Mouse (Mus musculus) hindbrain, embryonic 16.5 days (tissue): ENCODE measurements at regions not wholly inside any gene's neighbourhood (a gene's known extent, or its start where the extent isn't known, plus 50 kb on each side); places are given as distances from the start of the nearest gene placed in this dataset.

Experiments used
- ATAC-seq: fragments of 200-750 bp; cut with Nextera tagmentation; 2 replicates; pipeline ENCODE4 v1.8.0; 2017; ENCODE audit warnings: moderate TSS enrichment, moderate library complexity
- H3K27ac ChIP-seq: fragments of 300-500 bp; sonication (generic); 2 replicates; pipeline ENCODE4 v1.5.1; 2014; ENCODE audit warnings: low read depth, mild to moderate bottlenecking, control low read depth, low read length, moderate library complexity
- H3K27me3 ChIP-seq: fragments of 300-500 bp; sonication (generic); replicated peaks from 2 replicates; pipeline ENCODE4 v1.6.1; 2014; ENCODE audit warnings: low read length; ENCODE audit not compliant: control insufficient read depth, insufficient read depth
- H3K36me3 ChIP-seq: fragments of 300-500 bp; sonication (generic); 2 replicates; pipeline ENCODE4 v1.6.1; 2014; ENCODE audit warnings: mild to moderate bottlenecking, low read length, moderate library complexity, mixed read lengths; ENCODE audit not compliant: control insufficient read depth, insufficient read depth
- H3K4me1 ChIP-seq: fragments of 300-500 bp; sonication (generic); 2 replicates; pipeline ENCODE4 v1.6.1; 2014; ENCODE audit warnings: low read depth, low read length; ENCODE audit not compliant: control insufficient read depth, insufficient read depth
- H3K4me2 ChIP-seq: fragments of 300-500 bp; sonication (generic); 2 replicates; pipeline ENCODE4 v1.6.1; 2014; ENCODE audit warnings: mild to moderate bottlenecking, low read length, control low read depth, moderate library complexity
- H3K4me3 ChIP-seq: fragments of 300-500 bp; sonication (generic); 2 replicates; pipeline ENCODE4 v1.5.1; 2014; ENCODE audit warnings: mild to moderate bottlenecking, low read length, control low read depth, moderate library complexity
- H3K9ac ChIP-seq: fragments of 300-500 bp; sonication (generic); 2 replicates; pipeline ENCODE4 v1.6.1; 2014; ENCODE audit warnings: low read depth, mild to moderate bottlenecking, control low read depth, low read length, moderate library complexity
- H3K9me3 ChIP-seq: fragments of 300-500 bp; sonication (generic); 2 replicates; pipeline ENCODE4 v1.6.1; 2014; ENCODE audit warnings: mild to moderate bottlenecking, low read length, moderate library complexity; ENCODE audit not compliant: control insufficient read depth
- WGBS: fragments of 180-500 bp; shearing (Covaris S2); extraction: QIAGEN DNeasy Blood & Tissue Kit; methylation state at CpG from one replicate; pipeline ENCODE4 v1.1.7; 2014; 5-methylcytosine and 5-hydroxymethylcytosine counted together

DNA sequence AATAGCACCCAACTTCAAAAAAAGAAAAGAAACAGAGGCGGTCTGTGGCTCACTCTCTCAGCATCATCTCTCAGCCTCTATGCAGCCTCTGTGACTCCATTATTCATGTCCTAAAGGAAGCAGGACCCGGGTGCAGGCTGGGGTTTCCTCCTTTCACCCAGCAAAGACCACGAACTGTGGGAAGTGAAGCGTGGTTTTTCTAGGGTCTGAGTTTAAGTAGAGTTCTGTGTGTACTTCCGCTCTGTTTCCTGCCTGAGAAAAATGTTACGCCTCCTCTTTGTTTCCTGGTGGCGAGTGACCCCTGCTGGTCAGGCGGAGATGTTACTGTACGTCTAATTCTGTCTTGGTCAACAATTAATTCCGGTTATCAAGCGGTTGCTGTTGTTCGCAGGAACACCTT lies 366.9 kb downstream of the Rapgef2 start:
- Histone ChIP-seq H3K27me3 (no peaks in the 10 kb centered on the region), H3K4me3 (peak overlapping the region; percentile 26), H3K4me1 (no peaks in the 10 kb centered on the region), H3K9ac (peak overlapping the region; percentile 50), H3K27ac (no peak overlapping the region), H3K4me2 (peak overlapping the region; percentile 57), H3K9me3 (no peaks in the 10 kb centered on the region), H3K36me3 (no peaks in the 10 kb centered on the region)
- ATAC-seq = peak; percentile 88
- 13% methylated on average over 12 of the region's 12 CpGs for WGBS

- WGBS = 40% methylated on average over 1 of the region's 1 CpGs
- Histone ChIP-seq H3K36me3 (no peaks in the 10 kb centered on the region), H3K4me2 (no peak overlapping the region), H3K9me3 (no peaks in the 10 kb centered on the region), H3K9ac (no peak overlapping the region), H3K27ac (no peak overlapping the region), H3K4me1 (no peaks in the 10 kb centered on the region; the same call in 1 of the 2 replicates), H3K27me3 (no peaks in the 10 kb centered on the region), H3K4me3 (no peak overlapping the region)
- peak; percentile 38; the same call in 1 of the 2 replicates for ATAC-seq
Observed at GRCm38 (mm10) chr3:78908196-78908844, 378.0 kb downstream of the Rapgef2 start.

DNA sequence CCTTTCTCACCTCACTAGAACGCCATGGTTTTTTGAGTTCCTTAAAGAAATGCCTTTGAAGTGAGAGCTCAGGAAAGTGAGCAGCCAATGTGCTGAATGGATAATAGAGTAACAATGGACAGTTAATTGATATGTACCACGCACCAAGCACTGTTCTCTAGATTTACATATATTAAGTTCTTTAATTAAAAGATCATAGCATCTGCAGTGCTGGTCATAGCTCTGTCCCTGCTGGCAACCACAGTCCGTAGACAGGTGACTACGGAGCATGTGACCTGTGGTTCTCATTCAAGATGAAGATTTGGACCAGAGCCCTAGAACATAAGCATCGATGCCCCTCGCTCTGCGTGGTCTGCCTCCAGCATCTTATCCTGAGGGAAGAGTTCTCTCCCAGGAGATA lies 378.5 kb downstream of the Rapgef2 start:
- Histone ChIP-seq H3K4me2 (no peak overlapping the region), H3K4me3 (no peak overlapping the region), H3K36me3 (no peaks in the 10 kb centered on the region), H3K9me3 (no peaks in the 10 kb centered on the region), H3K27ac (no peak overlapping the region), H3K9ac (no peak overlapping the region), H3K27me3 (no peaks in the 10 kb centered on the region), H3K4me1 (no peaks in the 10 kb centered on the region; the same call in 1 of the 2 replicates)
- peak; percentile 41 for ATAC-seq
- 67% methylated on average over 7 of the region's 7 CpGs for WGBS

GRCm38 (mm10) chr3:78901838-78902484 lies 384.4 kb downstream of the Rapgef2 start:
- Histone ChIP-seq H3K9me3 (no peaks in the 10 kb centered on the region), H3K27ac (no peak overlapping the region), H3K4me1 (peaks cover 2% of the 10 kb centered on the region), H3K27me3 (no peaks in the 10 kb centered on the region), H3K4me2 (no peak overlapping the region; the same call in 1 of the 2 replicates), H3K36me3 (no peaks in the 10 kb centered on the region), H3K9ac (no peak overlapping the region), H3K4me3 (no peak overlapping the region)
- ATAC-seq = peak; percentile 88
- 25% methylated on average over 4 of the region's 4 CpGs for WGBS

GRCm38 (mm10) chr3:78901016-78901837 lies 385.1 kb downstream of the Rapgef2 start:
- Histone ChIP-seq H3K4me1 (peaks cover 2% of the 10 kb centered on the region), H3K9ac (no peak overlapping the region), H3K27ac (no peak overlapping the region), H3K27me3 (no peaks in the 10 kb centered on the region), H3K4me3 (no peak overlapping the region), H3K4me2 (peak overlapping the region; percentile 16), H3K36me3 (no peaks in the 10 kb centered on the region), H3K9me3 (no peaks in the 10 kb centered on the region)
- ATAC-seq = 0 out of 2 replicates have a peak, but pooled peaks have one; percentile 43
- WGBS = 27% methylated on average over 11 of the region's 11 CpGs

GRCm38 (mm10) chr3:78899446-78900230 lies 386.7 kb downstream of the Rapgef2 start:
- Histone ChIP-seq H3K36me3 (no peaks in the 10 kb centered on the region), H3K4me3 (no peak overlapping the region), H3K27me3 (no peaks in the 10 kb centered on the region), H3K9ac (no peak overlapping the region), H3K4me1 (peaks cover 2% of the 10 kb centered on the region), H3K4me2 (no peak overlapping the region), H3K9me3 (no peaks in the 10 kb centered on the region), H3K27ac (no peak overlapping the region)
- ATAC-seq = no peak
- 49% methylated on average over 8 of the region's 8 CpGs for WGBS

- 84% methylated on average over 3 of the region's 3 CpGs for WGBS
- no peak for ATAC-seq
- H3K4me1 ChIP-seq = no peaks in the 10 kb centered on the region
Observed at GRCm38 (mm10) chr3:78889326-78889725, 397.0 kb downstream of the Rapgef2 start.

GRCm38 (mm10) chr3:78884715-78885114 lies 401.6 kb downstream of the Rapgef2 start:
- Histone ChIP-seq H3K36me3 (no peaks in the 10 kb centered on the region), H3K9me3 (no peaks in the 10 kb centered on the region), H3K9ac (no peak overlapping the region), H3K27me3 (no peaks in the 10 kb centered on the region), H3K4me1 (no peaks in the 10 kb centered on the region), H3K27ac (no peak overlapping the region), H3K4me2 (no peak overlapping the region), H3K4me3 (no peak overlapping the region)
- WGBS = 72% methylated on average over 9 of the region's 9 CpGs
- no peak for ATAC-seq

More at GRCm38 (mm10) chr3:78889326-78889725, 397.0 kb downstream of the Rapgef2 start:
- Histone ChIP-seq H3K27ac (no peak overlapping the region), H3K9ac (no peak overlapping the region), H3K4me3 (no peak overlapping the region), H3K4me2 (no peak overlapping the region), H3K36me3 (no peaks in the 10 kb centered on the region), H3K27me3 (no peaks in the 10 kb centered on the region), H3K9me3 (no peaks in the 10 kb centered on the region)
